Mouse (Mus musculus) layer of hippocampus, postnatal 14 days (tissue): ENCODE data around the gene Guca2b. TPM values are rescaled to one million over a fixed set of nuclear protein-coding genes. Genes with fewer than 3 reads are reported as not detected.

Experiments
- total RNA-seq, 2 experiments: library from RNA; stranded (reverse); gene quantifications; 2 replicates each; pipeline ENCODE4 v1.2.3; 2021

The Guca2b gene
- total RNA-seq, 2 experiments from 2014 or later = not detected

Other genes with a start within 250 kb of the Guca2b start
- 10 to 100 TPM; 22.0 to 23.4 TPM for gene Ccdc30, start 243.4 kb downstream of the Guca2b start, total RNA-seq
- 1 to 10 TPM; 4.6 to 6.8 TPM for gene Ppcs, start 236.5 kb downstream of the Guca2b start, total RNA-seq
- under 1 TPM; 0.51 to 0.69 TPM for gene Zmynd12, start 236.1 kb downstream of the Guca2b start, total RNA-seq
- 10 to 100 TPM; 19.5 to 21.4 TPM for gene Rimkla, start 166.3 kb downstream of the Guca2b start, total RNA-seq
- 10 to 100 TPM; 69.3 to 77.3 TPM for gene Foxj3, start 122.0 kb downstream of the Guca2b start, total RNA-seq
- gene Frg2f1, start 119.4 kb downstream of the Guca2b start, total RNA-seq = 10 to 100 TPM; 30.4 to 34.4 TPM
- not detected for gene Guca2a, start 21.2 kb downstream of the Guca2b start, total RNA-seq
- 10 to 100 TPM; 44.1 to 46.2 TPM for gene Hivep3, start 74.8 kb upstream of the Guca2b start, total RNA-seq